Mouse (Mus musculus) T-cell, adult 2 months (primary cell): Measurements from ENCODE around the gene Snx21.

Experiments
- DNase-seq: peaks from one replicate; pipeline ENCODE4 v3.0.0; 2022; ENCODE audit warnings: low spot score

Snx21 gene

DNA sequence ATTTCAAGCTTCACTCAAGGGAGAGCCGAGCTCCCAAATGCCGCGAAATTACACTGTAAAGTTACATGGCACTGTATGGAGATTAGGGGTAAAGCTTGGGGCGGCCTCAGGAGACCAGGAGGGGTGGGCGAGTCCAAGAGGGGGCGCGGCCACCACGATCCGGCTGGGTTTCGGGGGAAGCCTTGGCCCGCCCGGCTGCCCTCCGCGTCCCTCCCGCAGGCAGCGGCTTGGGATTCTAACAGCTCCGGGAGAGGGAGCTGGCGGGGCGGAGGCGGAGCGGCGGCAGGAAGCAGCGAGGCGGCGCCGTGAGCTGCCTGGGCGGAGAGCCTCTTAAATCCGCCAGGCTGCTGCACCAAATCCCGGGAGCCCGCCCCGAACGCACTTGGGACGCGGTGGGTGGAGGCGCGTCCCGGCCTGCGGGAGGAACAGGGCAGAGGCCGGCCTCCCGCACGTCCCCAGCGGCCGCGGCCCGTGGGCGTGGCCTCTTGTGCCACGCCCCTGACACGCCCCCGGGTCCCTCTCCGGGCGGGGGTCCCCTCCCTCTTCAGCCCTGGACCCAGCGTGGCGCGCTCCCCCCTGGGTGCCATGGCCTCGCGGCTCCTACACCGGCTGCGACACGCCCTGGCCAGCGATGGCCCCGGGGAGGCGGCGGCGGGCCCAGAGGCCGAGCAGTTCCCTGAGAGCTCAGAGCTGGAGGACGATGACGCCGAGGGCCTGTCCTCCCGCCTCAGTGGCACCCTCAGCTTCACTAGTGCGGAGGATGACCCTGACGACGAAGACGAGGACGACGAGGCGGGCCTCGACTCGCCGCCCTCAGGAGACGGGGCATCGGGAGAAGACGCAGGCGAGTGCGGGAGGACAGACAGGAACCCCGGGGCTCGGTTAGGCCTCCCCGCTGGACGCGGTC lies at the start of gene Snx21:
TSS of gene Snx21 (plus strand) at position 343 of the 907 bp plus-strand sequence.
- peak; percentile 37 for DNase-seq

DNA sequence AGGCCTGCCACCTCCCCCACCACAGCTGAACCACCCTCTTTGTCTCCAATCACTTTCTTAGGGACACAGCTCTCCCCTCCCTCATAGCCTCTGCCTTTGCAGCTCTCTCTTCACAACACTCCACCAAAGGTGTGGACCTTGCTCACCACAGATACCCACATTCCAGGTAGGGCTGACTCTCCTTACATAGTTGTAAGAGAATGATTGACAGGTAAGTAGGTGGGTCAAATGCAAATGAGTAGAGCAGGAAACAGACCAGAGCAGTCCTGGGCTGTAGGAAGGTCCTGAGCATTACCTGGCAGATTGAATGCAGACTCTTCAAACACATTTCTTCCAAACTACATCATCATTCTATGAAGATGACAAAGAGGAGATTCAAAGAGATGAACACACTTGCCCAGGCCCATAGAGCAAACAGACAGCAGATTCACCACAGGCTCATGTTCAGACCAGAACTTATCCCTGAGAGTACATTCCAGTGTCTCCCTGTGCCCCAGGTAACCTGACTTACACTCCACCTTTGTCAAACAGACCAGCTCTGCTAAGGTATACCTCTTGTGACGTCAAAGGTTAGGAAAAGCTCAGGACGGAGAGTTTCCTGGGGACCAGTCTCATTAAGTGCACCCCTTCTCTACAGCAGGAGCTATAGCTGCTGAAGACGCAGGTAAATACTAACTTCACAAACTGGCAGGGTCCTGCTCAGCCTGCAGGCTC lies 48.1 kb upstream of the Snx21 start:
- DNase-seq, result no peak

GRCm38 (mm10) chr2:164739876-164740275 lies 45.7 kb upstream of the Snx21 start:
- DNase-seq, result no peak

GRCm38 (mm10) chr2:164744987-164745386 lies 40.6 kb upstream of the Snx21 start:
- no peak for DNase-seq

DNA sequence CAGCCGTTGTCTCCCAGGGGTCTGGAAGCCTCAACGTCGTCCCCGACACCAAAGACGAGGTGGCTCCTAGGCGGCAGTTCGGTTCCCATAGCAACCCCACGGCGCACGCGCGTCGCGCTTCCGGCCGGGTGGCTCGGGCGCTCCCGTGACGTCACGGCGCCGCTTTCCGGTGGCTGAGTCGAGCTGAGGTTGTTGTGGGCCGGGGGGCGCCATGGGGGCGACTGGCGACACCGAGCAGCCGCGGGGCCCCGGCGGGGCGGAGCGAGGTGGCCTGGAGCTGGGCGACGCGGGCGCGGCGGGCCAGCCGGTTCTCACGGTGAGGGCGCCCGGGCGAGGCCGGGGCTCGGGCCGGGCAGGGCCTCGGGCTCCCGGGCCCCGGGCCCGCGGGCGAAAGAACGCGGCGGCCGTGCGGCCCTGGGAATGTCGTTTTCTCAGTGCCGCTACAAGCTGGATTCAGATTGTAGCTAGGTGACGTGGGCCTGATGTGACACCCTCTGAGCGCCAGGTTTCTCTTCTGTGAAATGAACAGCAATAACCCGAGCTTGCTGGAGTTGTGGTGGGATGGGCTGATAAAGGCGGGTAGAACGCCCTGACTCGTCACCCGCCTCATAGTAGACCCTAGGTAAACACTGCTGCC lies 39.7 kb upstream of the Snx21 start, which contains the start of the genes Wfdc3 and Dnttip1:
TSS of gene Wfdc3 (minus strand) at position 89 of the 637 bp plus-strand sequence.
TSS of gene Dnttip1 (plus strand) at position 141 of the 637 bp plus-strand sequence.
- DNase-seq, result peak; percentile 95

- DNase-seq, result peak; percentile 51
Observed at GRCm38 (mm10) chr2:164746693-164747092, 38.9 kb upstream of the Snx21 start.

DNA sequence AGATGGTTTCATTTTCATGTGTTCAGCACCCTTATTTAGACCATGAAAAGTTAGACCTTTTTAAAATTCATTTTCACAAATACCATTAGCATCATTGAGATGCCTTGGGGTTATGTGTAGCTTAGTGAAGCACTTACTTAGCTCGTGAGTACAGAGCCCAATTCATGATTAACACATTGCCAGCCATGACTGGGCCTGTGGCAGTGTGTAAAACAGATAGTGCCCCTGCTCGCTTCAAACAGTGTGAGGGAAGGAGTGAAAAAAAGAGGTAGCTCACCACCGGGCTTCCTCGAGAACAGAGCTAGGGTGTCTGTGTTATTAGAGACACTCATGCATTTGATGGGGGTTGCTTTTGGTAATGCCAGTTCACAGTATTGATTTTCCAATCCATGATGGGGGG lies 37.4 kb upstream of the Snx21 start:
- DNase-seq, result no peak

DNA sequence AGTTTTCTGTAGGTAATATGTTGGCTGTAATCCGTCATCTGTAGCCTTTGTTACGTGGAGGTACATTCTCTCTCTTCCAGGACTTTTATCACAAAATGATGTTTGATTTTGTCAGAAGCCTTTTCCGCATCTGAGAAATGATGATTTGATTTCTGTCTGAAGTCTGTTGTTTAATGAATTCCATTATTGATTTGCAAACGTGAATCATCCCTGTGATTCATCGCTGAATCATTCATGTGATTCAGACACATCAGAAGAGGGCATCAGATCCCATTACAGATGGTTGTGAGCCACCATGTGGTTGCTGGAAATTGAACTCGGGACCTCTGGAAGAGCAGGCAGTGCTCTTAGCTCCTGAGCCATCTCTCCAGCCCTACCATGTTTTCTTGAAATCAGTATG lies 36.6 kb upstream of the Snx21 start:
- DNase-seq, result no peak

GRCm38 (mm10) chr2:164752454-164752853 lies 33.2 kb upstream of the Snx21 start:
- no peak for DNase-seq

DNA sequence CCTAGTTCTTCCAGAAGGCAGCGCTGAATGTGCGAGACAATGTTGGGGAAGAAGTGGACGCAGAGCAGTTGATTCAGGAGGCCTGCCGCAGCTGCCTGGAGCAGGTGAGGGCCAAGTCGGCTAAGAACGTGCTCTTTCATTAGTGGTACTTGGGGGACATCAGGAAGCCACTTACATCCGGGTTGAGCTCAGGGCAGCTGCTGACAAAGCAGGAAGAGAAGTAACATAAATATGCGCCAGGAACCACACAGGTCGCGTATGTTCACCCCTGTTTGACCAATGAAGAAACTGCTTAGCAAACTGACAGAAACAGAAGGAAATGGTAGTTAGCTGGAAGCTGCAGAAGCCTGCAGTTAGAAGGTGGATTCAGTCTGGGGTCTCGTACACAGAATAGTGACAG lies 31.5 kb upstream of the Snx21 start:
- DNase-seq, result no peak

DNA sequence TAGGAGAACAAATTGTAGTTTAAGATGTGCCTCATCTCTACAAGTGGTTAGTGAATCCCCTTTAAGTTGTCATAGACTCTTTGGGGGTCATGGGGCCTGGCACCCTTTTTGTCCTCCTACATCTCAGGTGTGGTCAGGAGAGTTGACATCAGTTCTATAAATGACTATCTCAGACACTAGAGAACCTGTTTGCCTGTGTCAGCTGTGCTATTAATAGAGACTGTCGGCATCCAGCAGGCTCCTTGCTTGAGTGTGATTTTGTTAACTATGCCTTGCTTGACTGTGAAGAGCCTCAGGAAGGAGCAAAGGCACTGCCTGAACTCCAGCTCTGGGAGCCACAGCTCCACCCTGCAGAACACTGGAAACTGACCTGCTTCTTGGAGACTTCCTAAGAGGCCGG lies 30.8 kb upstream of the Snx21 start:
- DNase-seq, result no peak

GRCm38 (mm10) chr2:164757841-164758240 lies 27.8 kb upstream of the Snx21 start:
- no peak for DNase-seq

- no peak for DNase-seq
Observed at GRCm38 (mm10) chr2:164758692-164759091, 26.9 kb upstream of the Snx21 start.

- no peak for DNase-seq
Observed at GRCm38 (mm10) chr2:164760059-164760833, 25.4 kb upstream of the Snx21 start.

DNA sequence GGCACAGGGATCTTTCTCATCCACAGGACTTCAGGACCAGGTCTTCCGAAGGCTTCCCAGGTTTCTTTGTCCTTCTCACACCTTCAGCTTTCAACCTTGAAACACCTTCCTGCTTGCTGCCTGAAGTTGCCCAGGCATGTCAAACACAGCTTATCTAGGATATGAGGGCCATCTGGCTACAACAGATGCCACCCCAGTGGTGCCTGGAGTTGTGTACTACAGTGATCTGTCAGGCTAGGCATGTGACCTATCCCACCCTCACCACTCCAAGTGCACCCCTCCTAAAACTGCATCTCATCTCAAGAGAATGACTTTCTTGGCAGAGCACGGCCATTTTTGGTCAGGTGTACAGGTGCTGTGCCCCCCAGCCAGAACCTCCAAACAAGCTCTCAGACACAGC lies 24.1 kb upstream of the Snx21 start:
- DNase-seq, result no peak

DNA sequence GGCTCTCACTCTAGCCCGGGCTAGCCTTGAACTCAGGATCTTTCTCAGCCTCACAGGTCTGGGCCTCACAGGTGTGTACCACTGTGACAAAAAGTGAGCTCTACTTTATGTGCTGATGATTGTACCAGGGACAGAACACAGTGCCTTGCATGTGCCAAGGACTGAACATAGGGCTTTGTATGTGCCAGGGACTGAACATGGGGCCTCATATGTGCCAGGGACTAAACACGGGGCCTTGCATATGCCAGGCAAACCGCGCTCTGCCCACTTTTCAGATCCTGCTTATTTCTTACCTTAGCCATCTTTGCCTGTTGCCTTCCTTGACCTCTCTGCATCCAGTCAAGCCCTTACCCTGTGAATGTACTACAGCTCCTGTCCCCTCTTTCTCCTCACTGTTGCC lies 23.7 kb upstream of the Snx21 start:
- no peak for DNase-seq

DNA sequence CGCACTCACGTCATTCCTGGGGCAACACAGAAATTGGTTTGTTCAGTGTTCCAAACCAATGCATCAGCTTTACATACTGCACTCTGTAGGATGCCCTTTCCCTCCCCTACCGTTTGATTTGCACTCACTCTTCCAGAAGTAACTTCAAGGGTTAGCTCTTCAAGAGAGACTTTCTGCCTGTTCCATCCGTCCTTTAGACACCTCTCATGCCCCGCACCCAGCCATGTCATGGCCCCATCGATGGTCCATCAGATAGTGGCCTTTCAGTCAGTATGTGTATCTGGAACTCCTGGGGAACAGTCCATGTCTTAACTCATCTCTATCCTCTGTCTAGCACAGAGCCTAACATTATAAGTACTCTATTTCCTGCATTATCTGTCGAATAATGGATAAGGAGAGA lies 23.0 kb upstream of the Snx21 start:
- no peak for DNase-seq

DNA sequence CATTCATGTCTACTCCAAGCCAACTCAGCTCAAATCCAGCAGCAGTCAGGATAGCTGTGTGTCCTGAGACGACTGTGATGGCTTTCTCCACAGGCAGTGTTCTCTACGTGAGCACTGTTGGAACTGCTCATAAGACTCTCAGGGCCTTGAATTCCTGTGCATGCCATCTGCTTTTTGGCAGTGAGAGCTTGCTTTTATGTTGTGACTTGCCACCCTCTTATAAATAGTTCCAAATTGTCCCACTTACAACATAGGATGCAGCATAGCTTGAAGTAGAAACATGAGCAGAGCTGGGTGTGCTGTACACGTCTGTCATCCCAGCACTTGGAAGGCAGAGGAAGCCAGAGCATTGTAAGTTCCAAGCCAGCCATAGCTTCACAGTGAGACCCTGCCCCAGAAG lies 19.8 kb upstream of the Snx21 start:
- no peak for DNase-seq

GRCm38 (mm10) chr2:164767812-164768540 lies 17.6 kb upstream of the Snx21 start:
- DNase-seq, result no peak

DNA sequence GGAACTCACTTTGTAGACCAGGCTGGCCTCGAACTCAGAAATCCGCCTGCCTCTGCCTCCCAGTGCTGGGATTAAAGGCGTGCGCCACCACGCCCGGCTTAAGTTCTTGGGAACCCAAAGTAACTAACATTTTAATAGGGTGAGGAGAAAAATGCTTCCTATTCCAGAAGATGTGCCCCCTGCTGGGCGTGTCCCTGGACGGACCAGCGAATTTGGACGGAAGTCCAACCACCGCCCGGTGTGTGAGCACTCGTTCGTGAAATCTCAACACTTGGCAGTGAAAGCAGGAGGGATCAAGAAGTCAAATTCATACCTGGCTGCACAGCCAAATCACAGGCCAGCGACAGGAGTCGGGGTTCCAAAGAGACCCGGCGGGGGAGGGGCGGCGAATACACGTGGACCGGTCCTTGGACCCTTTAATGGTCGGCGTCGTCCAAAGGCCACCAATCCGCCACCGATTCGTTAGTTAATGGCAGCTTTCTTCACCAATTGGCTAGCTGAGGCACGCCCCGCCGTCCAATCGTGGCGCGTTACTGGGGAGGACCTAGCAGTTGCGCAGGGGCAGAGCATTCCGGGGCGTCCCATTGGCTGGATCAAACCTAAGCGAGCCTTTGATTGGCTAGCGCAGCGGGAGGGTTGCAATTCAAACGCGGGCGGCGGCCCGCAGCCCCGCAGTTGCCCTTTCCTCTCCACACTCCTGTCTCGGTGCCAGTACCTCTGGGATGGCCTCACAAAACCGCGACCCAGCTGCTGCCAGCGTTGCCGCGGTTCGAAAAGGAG lies 16.2 kb upstream of the Snx21 start, which contains the start of gene Ube2c:
TSS of gene Ube2c (plus strand) at position 641 of the 780 bp plus-strand sequence.
- DNase-seq, result peak; percentile 95
